Mouse (Mus musculus) common myeloid progenitor, adult 5-6 weeks (primary cell): Measurements from ENCODE around the gene Otub2. TPM values are rescaled to one million over a fixed set of nuclear protein-coding genes. Genes with fewer than 3 reads are reported as not detected.

Experiments used
- ATAC-seq: replicated peaks from 2 replicates; pipeline ENCODE4 v1.8.0; 2016; ENCODE audit warnings: low read depth, mild to moderate bottlenecking, moderate TSS enrichment, inconsistent platforms; ENCODE audit not compliant: poor library complexity, severe bottlenecking
- total RNA-seq: library from RNA; stranded (forward); fragments of 200-1000, 187-1606 nt; gene quantifications from 2 replicates; pipeline ENCODE4 v1.2.3, GENCODE M21; 2017

The Otub2 gene
- 3.0 and 4.2 TPM in 2 replicates for total RNA-seq

DNA sequence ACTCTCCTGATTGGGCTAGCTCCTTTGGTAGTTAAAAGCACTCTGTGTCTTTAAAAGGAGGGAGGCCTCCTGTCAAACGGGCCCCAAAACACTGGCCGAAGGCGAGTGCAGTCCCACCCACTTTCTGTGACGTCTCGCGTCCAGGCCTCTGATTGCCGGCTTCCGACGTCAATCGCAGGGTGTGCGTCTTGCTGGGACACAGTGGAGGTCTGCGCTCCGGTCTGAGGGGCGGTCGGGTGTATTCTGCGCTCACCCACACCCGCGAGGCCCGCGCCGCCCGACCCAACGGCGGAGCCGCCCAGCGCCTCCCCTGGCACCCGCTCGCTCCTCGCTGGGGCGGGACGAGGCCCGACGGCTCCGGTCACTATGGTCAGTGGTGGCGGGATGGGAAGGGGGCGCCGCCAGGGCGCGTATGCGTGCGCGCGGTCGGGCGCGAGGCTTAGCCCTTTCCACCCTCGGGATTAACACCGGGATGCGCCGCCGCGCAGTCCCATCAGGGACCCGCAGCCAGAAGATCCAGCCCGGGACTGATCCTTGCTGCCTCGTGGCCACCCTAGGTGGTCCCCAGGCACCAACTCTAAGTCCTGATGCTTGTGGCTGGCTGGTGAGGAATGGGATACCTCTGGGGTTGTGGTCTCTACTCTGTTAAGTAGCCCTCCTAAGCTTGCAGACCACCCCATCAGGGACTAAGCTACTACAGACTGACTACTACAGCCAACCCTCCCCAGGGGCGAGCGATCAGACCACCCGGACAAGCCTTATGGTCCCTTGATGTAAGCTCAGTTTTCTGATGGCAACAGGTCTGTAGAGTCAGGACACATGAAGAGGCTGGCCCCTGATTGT is at the start of gene Otub2:
Otub2 (plus strand) TSS at position 178 of the 843 bp plus-strand sequence.
- peak; percentile 94 for ATAC-seq

DNA sequence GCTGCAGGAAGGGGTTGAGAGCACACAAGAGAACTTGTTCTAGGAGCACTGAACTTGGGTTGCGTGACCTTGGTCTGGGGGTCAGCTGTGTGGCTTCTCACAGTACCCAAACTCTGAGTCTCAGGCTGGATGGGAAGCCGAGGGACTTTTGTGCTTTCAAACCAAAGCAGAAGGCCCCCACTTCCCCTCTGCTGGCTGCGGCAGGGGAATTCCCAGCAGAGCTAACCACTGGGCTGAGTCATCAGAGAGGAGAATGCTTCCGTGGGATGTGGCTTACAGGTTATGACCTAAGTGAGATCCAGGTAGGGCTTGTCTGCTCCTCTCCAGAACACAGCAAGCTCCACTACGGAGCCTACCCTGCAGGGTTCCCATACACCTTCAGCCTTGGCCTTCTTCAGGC is 47.3 kb upstream of the Otub2 start:
- peak; percentile 46 for ATAC-seq

DNA sequence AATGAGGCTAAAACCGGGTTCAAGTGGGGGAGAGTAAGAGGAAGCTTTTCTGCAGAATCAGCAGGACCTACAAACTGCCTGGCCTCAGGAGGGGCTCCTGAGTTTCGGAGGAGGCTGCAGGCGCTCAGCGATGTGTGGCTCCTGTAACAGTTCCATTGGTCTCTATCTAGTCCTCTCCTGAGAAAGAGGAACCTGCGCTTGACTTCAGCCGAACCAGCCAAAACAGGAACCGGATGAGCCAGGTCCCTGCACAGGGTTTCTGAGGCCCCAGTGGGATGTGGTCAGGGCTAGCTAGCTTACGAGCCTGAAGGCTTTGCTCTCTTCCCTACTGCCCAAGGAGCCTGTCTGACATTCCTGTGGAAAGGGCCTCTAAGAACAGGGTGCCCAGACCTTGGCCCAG is 45.0 kb upstream of the Otub2 start:
- peak; percentile 88 for ATAC-seq

DNA sequence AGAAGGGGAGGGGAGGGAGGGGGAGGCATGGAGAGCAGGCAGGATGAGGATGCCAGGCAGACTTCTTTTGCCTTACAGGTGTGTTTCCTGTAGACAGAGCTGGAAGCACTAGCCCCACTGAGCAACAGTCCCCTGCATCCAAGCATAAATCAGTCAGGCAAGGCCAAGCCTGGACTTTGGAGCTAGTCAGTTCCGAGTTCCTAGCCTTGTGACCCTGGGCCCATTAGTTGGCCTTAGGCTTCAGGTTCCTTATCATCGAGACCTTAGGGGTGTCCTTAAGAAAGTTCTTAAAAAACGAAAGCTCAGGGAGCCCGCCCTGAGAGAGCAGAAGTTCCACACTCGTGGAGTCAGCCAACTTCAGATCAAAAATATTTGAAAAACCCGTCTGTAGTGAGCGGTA is 43.5 kb upstream of the Otub2 start:
- ATAC-seq, result no peak

DNA sequence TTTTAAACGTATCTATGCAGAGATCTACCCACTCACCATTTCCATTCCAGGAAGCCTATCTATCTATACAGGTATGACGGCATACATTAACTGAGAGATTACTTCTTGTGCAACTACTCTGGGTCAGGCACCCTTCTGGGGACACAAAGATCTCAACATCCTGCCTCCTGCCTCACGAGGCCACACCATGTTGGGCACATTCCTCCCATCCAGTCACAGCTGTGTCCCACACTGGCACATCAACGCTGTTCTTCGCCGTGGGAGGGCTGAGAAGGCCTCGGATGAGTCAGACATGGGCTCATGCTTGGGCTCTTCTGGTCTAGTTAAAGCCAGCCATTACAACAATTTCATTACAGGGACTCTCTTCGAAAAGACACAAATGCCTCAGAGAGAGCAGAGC is 41.5 kb upstream of the Otub2 start:
- ATAC-seq, result no peak

DNA sequence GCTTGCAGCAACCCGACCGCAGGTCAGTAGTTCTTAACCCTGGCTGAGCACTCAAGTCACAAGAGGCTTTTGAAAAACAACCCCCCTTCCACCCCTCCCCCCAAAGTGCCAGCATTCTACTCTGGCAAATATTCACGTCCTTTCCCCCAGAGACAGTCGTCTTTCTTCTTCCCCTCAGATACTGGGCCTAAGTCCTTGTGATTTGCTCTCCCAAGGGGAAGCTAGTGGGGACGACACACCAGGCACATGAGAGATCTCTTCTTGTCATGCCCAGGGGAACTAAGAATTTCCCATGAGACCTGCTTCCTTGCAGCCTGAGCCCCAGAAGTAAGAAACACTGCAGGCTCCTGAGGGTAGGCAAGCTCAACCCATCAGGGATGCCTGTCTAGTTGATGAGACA is 41.1 kb upstream of the Otub2 start:
- ATAC-seq, result no peak

DNA sequence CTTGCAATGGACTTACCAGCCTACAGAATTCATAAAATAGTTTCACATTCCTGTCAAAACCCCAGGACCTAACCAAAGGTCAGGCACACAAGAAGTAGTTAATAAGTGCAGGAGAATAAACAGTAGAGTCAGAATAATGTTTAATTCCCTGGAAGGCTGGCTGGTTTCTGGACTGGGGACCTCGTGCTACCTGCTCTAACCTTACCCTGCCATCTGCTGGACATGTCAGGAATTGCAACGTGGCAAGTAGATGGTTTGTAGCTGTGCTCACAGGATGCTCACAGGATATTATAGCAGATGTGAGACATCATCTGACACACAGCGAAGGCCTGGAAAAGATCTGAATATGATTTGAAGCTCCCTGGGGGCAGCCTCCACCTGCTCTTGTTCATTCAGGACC is 40.0 kb upstream of the Otub2 start:
- peak; percentile 71 for ATAC-seq

DNA sequence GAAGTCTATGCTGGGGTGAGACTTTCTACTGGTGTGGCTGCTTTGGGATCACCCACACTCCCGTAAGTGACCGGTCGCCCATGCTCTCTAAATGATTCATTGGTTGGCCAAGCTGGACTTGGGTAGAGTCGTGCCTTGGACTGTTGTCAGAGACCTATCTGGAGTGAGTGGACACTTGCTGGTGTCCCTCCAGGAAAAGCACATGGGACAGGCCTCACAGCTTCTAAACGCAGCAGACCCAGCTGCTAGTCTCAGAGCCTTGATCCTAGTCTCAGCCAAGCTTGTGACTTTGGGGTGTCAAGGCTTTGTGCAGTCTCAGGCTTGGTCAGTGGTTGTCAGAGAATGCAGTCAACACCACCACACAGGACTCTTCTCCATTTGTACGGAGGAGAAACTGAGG is 35.7 kb upstream of the Otub2 start:
- ATAC-seq, result no peak

DNA sequence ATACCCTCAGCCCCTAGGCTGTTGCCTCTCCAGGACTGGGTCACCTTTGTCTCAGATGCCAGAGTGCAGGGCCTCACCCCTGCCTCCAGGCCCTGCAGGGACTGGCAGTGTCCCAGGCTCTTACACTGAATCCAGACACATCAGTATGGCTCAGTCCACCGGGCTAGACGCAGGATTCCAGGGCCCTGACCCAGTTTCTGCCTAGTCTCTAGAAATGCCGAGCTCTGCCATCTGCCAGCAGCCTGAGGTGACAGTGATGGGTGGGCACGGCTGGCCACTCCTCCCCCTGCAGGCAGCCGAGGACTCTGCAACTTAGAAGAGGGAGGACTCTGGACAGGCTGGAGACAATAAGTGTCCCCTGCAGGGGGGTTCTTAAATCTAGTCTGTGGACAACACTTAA is 34.9 kb upstream of the Otub2 start:
- peak; percentile 92 for ATAC-seq

DNA sequence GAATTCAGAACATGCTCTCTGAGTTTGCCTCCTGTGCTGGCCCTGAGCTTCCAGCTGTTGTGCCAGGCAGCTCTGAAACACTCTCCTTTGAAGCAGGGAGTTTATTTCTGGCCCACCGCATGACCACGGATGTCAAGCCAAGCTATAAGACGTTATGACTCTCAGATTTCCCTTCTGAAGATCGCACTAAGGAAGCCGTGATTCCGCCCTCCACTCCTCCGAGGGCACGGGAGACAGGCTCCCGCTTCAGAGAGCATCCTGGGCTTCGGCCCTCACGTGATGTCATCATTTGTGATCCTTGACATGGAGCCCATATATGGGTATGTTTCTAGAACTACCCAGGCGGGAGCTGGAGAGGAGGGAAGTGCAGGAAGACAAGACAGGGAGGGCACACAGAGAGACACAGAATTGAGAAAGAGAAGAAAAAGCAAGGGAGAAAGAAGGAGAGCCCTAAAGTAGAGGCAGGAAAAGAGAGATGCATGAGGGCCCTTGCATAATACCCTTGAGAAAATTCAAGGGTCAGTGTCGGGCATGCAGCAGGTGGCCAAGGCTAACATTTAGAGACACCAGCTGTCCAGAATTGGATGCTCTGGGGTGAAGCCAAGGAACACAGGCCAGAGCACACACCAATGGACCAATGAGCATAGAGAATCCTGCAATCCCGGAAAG is 32.6 kb upstream of the Otub2 start, which contains the start of gene Asb2:
Asb2 (minus strand) TSS at position 256 of the 669 bp plus-strand sequence.
- ATAC-seq, result no peak

DNA sequence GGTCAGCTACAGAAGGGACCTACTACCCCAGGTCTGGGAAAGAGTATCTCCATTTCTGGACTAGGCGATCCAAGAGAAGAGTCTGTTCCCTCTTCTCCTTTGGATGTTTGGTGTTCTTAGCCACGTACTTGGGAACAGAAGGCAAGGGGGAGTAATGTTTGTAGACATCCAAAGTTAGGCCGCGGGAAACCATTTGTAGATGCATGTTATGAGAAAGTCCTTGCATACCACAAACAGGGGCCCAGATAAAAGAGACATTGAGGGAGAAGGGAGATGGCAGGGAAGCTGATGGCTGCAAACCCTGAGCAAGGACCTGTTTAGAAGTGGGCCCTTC is 32.1 kb upstream of the Otub2 start:
- ATAC-seq, result no peak

DNA sequence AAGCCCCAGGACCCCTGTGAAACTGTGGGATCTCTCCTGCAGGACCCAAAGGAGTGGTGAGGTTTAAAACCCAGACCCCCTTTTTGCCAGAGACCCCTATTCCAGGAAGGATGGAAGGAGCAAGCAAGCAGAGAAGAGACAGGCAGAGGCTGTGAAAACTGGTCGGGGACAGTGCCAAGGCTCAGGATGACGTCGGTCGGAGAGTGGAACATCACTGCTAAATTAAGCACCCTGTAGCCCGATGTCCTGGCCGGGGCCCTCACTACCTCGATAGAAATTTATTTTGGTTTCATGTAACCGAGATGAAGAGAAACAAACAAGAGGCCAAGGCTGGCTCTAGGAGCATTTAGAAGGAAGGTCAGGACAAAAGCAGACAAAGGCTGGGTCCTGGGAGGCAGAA is 30.3 kb upstream of the Otub2 start:
- no peak for ATAC-seq

DNA sequence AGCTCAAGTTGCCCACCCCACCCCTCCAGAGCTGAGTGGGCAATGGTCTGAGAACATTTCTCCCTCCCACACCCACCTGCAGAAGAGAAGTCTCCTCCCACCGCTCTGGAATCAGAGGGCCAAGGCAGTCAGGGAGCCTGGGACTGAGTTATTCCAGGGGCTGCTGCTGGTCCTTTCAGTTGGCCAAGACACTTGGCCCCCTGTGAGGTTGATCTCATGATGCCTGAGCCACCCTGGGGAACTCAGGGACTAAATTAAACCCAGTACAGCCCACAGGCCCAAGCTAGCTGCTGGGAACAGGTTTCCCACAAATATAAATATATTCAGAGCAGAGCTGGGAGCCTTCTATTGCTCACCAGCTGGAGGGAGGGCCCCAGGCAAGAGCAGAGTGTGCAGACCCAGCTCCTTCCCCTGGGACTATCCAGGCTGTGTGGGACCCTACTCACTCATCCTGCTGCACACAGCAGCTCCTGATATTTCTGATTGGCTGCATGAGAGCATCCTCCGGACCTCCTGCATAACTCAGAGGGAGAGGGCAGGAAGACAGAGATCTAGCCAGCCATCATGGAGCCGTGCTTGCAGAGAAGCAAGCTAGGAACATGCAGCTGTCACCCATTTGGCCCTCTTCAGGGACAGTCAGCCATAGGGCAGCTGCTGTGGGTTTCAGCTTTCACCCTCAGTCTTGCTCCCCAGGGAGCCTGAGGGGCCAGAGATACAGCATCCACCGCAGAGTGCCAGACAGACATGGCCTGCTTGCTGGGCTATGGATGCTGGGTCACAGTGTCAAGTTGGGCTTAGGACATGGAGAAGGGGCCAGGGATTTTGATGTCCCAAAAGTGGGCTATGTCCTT is 29.3 kb upstream of the Otub2 start:
- ATAC-seq, result no peak

DNA sequence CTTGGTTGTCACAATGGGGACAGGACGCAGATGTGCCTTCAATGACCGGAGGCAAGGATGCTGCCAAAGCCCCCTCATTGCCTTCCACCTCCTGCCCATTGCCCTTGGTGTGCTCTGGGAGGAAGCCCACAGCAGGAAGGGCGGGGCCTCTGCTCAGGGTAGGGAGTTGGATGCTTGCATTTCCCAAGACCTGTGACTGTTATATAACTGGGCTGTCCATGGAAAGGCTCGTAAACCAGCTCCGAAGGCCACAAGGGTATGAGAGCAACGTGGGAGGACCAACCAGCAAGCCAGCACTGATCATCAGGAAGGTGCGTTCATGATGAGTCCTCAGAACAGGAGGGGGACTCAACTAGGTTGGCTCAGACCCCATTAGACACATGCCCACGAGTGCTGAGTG is 27.7 kb upstream of the Otub2 start:
- ATAC-seq, result no peak

DNA sequence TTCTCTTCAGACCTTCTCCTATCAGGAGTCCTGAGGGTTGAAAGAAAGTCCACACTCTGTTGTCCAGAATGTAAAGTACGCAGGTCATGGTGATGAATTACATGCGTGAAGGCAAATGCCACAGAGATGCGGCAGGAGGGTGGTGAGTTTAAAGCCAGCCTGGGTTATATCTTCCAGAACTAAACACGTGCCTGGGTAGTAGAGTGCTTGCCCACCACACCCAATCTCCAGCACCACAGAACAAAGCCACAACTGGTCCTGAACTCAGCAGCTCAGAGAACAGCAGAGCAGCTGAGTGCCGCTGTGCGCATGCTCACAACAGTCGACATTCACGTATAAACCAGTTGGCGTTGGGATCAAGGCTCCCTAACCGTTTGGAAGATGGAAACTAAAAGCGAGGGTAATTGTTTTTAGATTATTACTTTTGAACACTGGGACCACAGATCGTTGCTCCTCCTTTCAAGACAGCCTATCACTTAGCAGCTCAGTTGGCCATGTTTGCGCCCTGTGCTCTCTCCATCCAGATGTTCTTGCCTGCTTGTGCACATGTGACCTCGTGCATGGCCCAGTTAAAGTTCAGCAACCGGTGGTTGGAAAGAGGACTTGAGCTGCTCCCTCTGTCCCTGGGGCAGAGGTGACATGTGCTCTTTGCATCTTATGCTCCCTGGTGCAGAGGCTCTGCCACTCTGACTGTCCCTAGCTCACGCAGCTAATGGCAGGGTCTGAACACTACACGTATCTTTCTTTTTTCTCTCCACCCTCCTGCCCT is 26.8 kb upstream of the Otub2 start:
- ATAC-seq, result no peak

DNA sequence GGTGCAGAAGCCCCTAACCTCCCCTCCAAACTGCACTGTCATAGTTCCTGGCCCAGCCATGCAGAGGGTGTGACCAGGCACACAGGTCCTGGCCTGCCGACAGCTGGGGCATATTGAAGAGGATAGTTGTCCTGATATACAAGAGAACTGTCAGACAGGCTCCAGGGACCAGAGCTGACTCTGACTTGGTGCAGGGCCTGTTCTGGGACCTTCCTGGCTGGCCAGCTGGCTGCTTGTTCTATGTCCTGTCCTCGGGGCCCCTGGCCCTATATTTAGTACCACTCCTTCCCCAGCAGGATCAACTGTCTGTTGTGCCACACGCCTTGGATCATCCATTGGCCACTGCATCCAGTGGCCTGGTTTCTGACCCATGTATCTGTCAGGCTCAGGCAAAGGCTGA is 26.1 kb upstream of the Otub2 start:
- no peak for ATAC-seq

DNA sequence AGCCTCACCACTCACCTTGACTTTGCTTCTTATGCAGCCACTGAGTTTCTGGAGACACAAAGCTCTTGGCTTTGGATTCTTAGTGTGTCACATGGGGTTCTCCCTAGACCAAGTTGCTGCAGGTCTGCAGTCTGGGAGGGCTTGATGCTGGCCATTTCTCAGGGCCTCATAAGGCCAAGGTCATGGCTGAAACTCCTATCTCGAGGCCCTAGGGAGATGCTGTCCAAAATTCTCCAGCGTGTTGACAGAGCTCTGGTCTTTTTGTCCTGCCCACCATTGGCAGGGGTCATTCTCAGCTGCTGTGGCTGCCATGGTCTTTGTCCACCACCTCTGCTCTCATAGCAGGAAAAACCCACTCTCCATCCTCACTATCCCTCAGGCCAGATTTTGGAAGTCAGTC is 21.3 kb upstream of the Otub2 start:
- ATAC-seq, result no peak

DNA sequence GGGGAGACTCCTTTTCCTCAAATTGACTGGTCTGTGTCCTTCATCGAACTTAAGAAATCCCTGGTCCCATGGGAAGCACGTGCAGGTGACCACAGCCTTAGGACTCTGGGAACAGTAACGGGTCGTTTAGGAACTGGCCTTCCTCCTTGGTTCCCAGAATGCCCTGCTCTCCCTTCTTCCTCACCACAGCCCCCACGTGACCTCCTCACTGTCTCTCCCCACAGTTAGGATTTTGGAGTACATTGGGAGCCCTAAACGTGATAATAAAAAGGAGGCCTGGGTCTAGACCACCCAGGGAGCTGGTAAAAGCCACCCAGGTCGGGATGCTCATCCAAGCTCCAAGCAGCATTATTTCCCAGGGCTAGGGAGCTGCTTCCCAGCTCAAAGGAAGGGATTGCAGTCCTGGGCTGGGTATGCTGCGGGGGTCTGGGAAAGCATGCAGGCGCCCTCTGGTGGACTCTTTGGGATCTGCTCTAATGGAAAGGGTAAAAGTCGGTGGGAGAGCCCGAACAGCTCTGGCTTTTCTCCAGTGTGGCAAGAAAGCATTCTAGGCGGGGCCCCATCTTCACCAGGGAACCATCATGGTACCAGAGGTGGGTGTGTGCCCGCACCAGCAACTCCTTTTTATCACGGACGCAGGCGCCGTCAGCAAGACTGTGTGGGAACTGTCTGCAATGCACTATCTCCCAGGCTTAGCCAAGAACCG is 20.7 kb upstream of the Otub2 start:
- ATAC-seq, result peak; percentile 76

DNA sequence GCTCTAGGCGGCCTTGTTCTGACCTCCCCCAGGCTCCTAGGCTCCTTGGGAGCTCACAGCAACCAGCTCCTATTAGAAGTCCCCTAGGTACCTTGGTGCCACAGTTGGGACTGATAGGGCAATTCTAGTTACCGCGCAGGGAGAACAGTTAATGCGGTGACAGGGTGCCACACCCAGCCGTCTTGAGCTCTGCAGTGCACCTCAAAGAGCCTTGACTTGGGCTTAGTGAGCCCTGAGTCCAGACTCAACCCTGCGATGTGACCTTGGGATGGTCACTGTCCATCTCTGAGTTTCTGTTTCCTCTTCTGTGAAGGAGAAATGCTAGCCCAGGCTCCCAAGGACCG is 20.2 kb upstream of the Otub2 start:
- no peak; the same call in 1 of the 2 replicates for ATAC-seq

DNA sequence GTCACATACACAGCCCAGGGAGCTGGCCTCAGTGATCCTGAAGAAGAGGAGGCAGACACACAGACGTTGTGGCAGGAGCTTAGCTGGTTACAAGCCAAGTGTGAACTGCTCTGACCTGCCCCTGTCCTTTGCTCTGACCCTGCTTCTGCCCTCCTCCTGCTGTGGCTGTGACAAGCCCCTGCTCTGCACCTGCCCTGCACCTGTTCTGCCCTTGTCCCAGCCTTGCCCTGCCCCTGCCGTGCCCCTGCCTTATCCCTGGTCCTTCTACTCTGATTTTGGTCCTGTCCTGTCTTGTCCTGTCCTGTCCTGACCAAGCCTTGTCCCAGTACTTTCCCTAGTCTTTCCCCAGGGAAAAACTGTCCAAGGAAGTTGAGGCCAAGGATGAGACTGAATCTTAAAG is 19.7 kb upstream of the Otub2 start:
- no peak for ATAC-seq
